Mouse (Mus musculus) B cell, adult 2 months (primary cell): ENCODE results near the gene Unkl.

ENCODE experiments used
- DNase-seq, 2 experiments: peaks; one replicate each; pipeline ENCODE4 v3.0.0; 2022

Gene Unkl

GRCm38 (mm10) chr17:25188150-25189031 lies at the start of gene Unkl:
Gene Unkl, plus strand, starts transcription at chr17:25188397.
- DNase-seq: peak; percentile 84 to 85

GRCm38 (mm10) chr17:25138803-25139202 lies 49.4 kb upstream of the Unkl start:
- no peak for DNase-seq

- DNase-seq: no peak
Observed at GRCm38 (mm10) chr17:25139960-25140359, 48.2 kb upstream of the Unkl start.

- DNase-seq: no peak
Observed at GRCm38 (mm10) chr17:25162161-25162560, 26.0 kb upstream of the Unkl start, which contains the start of gene Ccdc154. Gene Ccdc154, plus strand, starts transcription at chr17:25162461.

- no peak for DNase-seq
Observed at GRCm38 (mm10) chr17:25163387-25163786, 24.8 kb upstream of the Unkl start.

- no peak for DNase-seq
Observed at GRCm38 (mm10) chr17:25164770-25165169, 23.4 kb upstream of the Unkl start.

- no peak for DNase-seq
Observed at GRCm38 (mm10) chr17:25165970-25166671, 22.1 kb upstream of the Unkl start.

- DNase-seq: no peak
Observed at GRCm38 (mm10) chr17:25169706-25170105, 18.5 kb upstream of the Unkl start.

- no peak for DNase-seq
Observed at GRCm38 (mm10) chr17:25172558-25172957, 15.6 kb upstream of the Unkl start.

GRCm38 (mm10) chr17:25175411-25175810 lies 12.8 kb upstream of the Unkl start, which contains the start of gene Gm38655:
Gene Gm38655, minus strand, starts transcription at chr17:25175471.
- no peak for DNase-seq

GRCm38 (mm10) chr17:25183232-25183631 lies 5.0 kb upstream of the Unkl start:
- DNase-seq: peak; percentile 21 to 22

GRCm38 (mm10) chr17:25184129-25184691 lies 4.0 kb upstream of the Unkl start, which contains the start of gene BC003965:
Gene BC003965, plus strand, starts transcription at chr17:25184554.
- DNase-seq: peak; percentile 98

GRCm38 (mm10) chr17:25184961-25185360 lies 3.2 kb upstream of the Unkl start:
- DNase-seq: no peak

- DNase-seq: no peak
Observed at GRCm38 (mm10) chr17:25187784-25188149, 430 bp upstream of the Unkl start.

GRCm38 (mm10) chr17:25189091-25189490 lies 894 bp downstream of the Unkl start:
- no peak for DNase-seq

GRCm38 (mm10) chr17:25202401-25202800 lies 14.2 kb downstream of the Unkl start:
- DNase-seq: no peak

- no peak for DNase-seq
Observed at GRCm38 (mm10) chr17:25210006-25210405, 21.8 kb downstream of the Unkl start.

GRCm38 (mm10) chr17:25210680-25211466 lies 22.7 kb downstream of the Unkl start:
- peak in 1 of 2 experiments; percentile 26 for DNase-seq

- no peak for DNase-seq
Observed at GRCm38 (mm10) chr17:25211705-25212104, 23.5 kb downstream of the Unkl start.

GRCm38 (mm10) chr17:25215431-25215830 lies 27.2 kb downstream of the Unkl start:
- DNase-seq: no peak

GRCm38 (mm10) chr17:25218967-25219366 lies 30.8 kb downstream of the Unkl start:
- no peak for DNase-seq

- no peak for DNase-seq
Observed at GRCm38 (mm10) chr17:25219492-25220295, 31.5 kb downstream of the Unkl start.
